ENCODE assay signal across 8 mouse cellular contexts in genomic region chr11:99574106-99574505, GRCm38 (mm10). TPM values are rescaled to one million over a fixed set of nuclear protein-coding genes. Genes with fewer than 3 reads are reported as not detected.
DNase-seq lines count a peak whose midpoint lies in the region; ATAC-seq lines count a peak whose summit lies in the region.

No protein-coding gene starts in this region.

- peak; percentile 60 for ATAC-seq in forebrain, embryonic 15.5 days (replicated peaks)
- peak; percentile 66; the same call in 1 of the 2 replicates for ATAC-seq in hindbrain, embryonic 12.5 days (ENCODE audit: low FRiP score)
- peak; percentile 82 for ATAC-seq in megakaryocyte, adult 5-6 weeks (ENCODE audit: poor library complexity, severe bottlenecking)

- H3K9me3 ChIP-seq in forebrain, embryonic 15.5 days: no peaks in the 10 kb centered on the region
- no peaks in the 10 kb centered on the region for H3K9me3 ChIP-seq in hindbrain, embryonic 12.5 days (replicated peaks)

- H3K27ac ChIP-seq in forebrain, embryonic 15.5 days (replicated peaks): no peak overlapping the region
- H3K27ac ChIP-seq in hindbrain, embryonic 12.5 days: no peak overlapping the region

- no peak overlapping the region for H3K9ac ChIP-seq in forebrain, embryonic 15.5 days (replicated peaks)
- no peak overlapping the region for H3K9ac ChIP-seq in hindbrain, embryonic 12.5 days

- H3K4me2 ChIP-seq in forebrain, embryonic 15.5 days (replicated peaks): peak overlapping the region; percentile 23
- peak overlapping the region; percentile 44 for H3K4me2 ChIP-seq in hindbrain, embryonic 12.5 days (replicated peaks)

- H3K27me3 ChIP-seq in forebrain, embryonic 15.5 days: no peaks in the 10 kb centered on the region
- no peaks in the 10 kb centered on the region for H3K27me3 ChIP-seq in hindbrain, embryonic 12.5 days

- H3K4me3 ChIP-seq in forebrain, embryonic 15.5 days: 0 out of 2 replicates have a peak overlapping the region, but pooled peaks have one; percentile 8
- no peak overlapping the region for H3K4me3 ChIP-seq in hindbrain, embryonic 12.5 days

- peak; percentile 61 for DNase-seq in Muller cell, postnatal 12 days (ENCODE audit: inconsistent ontology term)
- peak; percentile 18 for DNase-seq in cerebellum, adult 11-12 months
- DNase-seq in layer of hippocampus, adult 9-11 months: peak; percentile 40
- DNase-seq in right cerebral cortex, postnatal 10 days (ENCODE audit: low spot score in 2 of 2): peak; percentile 55 to 73
- DNase-seq in urinary bladder, postnatal 25 days (ENCODE audit: low spot score): peak; percentile 68

- 2% methylated on average over 7 of the region's 7 CpGs for WGBS in forebrain, embryonic 15.5 days
- 11% methylated on average over 7 of the region's 7 CpGs for WGBS in hindbrain, embryonic 12.5 days

- H3K4me1 ChIP-seq in forebrain, embryonic 15.5 days: no peaks in the 10 kb centered on the region
- H3K4me1 ChIP-seq in hindbrain, embryonic 12.5 days: no peaks in the 10 kb centered on the region

- H3K36me3 ChIP-seq in forebrain, embryonic 15.5 days: no peaks in the 10 kb centered on the region
- H3K36me3 ChIP-seq in hindbrain, embryonic 12.5 days: no peaks in the 10 kb centered on the region

RNA-seq across cellular contexts. Expression of gene Krtap1-5, which starts 6.7 kb away (rescaled TPM):
- not detected in 2 replicates for polyA plus RNA-seq in forebrain, embryonic 15.5 days (2015; fragmentation: Nextera tagmentation; extraction: Ambion mirVana)
- not detected in 2 replicates for polyA plus RNA-seq in hindbrain, embryonic 12.5 days (2016; fragmentation: Nextera tagmentation; extraction: Ambion mirVana)
- total RNA-seq in megakaryocyte, adult 5-6 weeks (2015): not detected in 2 replicates
- total RNA-seq in megakaryocyte, adult 5-6 weeks (2017): not detected in 2 replicates

RNA-seq across cellular contexts. Expression of gene Krtap3-1, which starts 7.7 kb away (rescaled TPM):
- polyA plus RNA-seq in forebrain, embryonic 15.5 days (2015; fragmentation: Nextera tagmentation; extraction: Ambion mirVana): not detected in 2 replicates
- not detected in 2 replicates for polyA plus RNA-seq in hindbrain, embryonic 12.5 days (2016; fragmentation: Nextera tagmentation; extraction: Ambion mirVana)
- not detected in 2 replicates for total RNA-seq in megakaryocyte, adult 5-6 weeks (2015)
- total RNA-seq in megakaryocyte, adult 5-6 weeks (2017): not detected in 2 replicates

RNA-seq across cellular contexts. Expression of gene Krtap1-4, which starts 9.3 kb away (rescaled TPM):
- not detected in 2 replicates for polyA plus RNA-seq in forebrain, embryonic 15.5 days (2015; fragmentation: Nextera tagmentation; extraction: Ambion mirVana)
- not detected in 2 replicates for polyA plus RNA-seq in hindbrain, embryonic 12.5 days (2016; fragmentation: Nextera tagmentation; extraction: Ambion mirVana)
- not detected in 2 replicates for total RNA-seq in megakaryocyte, adult 5-6 weeks (2015)
- not detected in 2 replicates for total RNA-seq in megakaryocyte, adult 5-6 weeks (2017)

RNA-seq across cellular contexts. Expression of gene Gm11939, which starts 14.8 kb away (rescaled TPM):
- polyA plus RNA-seq in forebrain, embryonic 15.5 days (2015; fragmentation: Nextera tagmentation; extraction: Ambion mirVana): not detected in 2 replicates
- not detected in 2 replicates for polyA plus RNA-seq in hindbrain, embryonic 12.5 days (2016; fragmentation: Nextera tagmentation; extraction: Ambion mirVana)
- total RNA-seq in megakaryocyte, adult 5-6 weeks (2015): not detected in 2 replicates
- total RNA-seq in megakaryocyte, adult 5-6 weeks (2017): not detected in 2 replicates

RNA-seq across cellular contexts. Expression of gene Krtap1-3, which starts 17.0 kb away (rescaled TPM):
- not detected in 2 replicates for polyA plus RNA-seq in forebrain, embryonic 15.5 days (2015; fragmentation: Nextera tagmentation; extraction: Ambion mirVana)
- polyA plus RNA-seq in hindbrain, embryonic 12.5 days (2016; fragmentation: Nextera tagmentation; extraction: Ambion mirVana): not detected in 2 replicates
- not detected in 2 replicates for total RNA-seq in megakaryocyte, adult 5-6 weeks (2015)
- not detected in 2 replicates for total RNA-seq in megakaryocyte, adult 5-6 weeks (2017)

Comparison
In these comparisons a context has a peak if more than half of its experiments do, and no peak if none do; other contexts are left out.
1. DNase-seq: peak in every context shown above with its lines; median percentile 68 in urinary bladder, postnatal 25 days; 64 in right cerebral cortex, postnatal 10 days; 61 in Muller cell, postnatal 12 days; 40 in layer of hippocampus, adult 9-11 months; 18 in cerebellum, adult 11-12 months.